Mouse (Mus musculus) ES-E14 (cell line): ENCODE measurements around the gene Slc25a5.

ENCODE experiments used
- CHD2 ChIP-seq: IDR thresholded peaks from 2 replicates; pipeline ENCODE4 v1.6.1; 2014; ENCODE audit warnings: mild to moderate bottlenecking, low read depth, low read length, inconsistent platforms
- HCFC1 ChIP-seq: IDR thresholded peaks from 2 replicates; pipeline ENCODE4 v1.6.1; 2012; ENCODE audit warnings: low read length, inconsistent platforms, borderline replicate concordance; ENCODE audit not compliant: insufficient read depth

- TF ChIP-seq HCFC1 (no peak), CHD2 (no peak)
Measured at GRCm38 (mm10) chrX:36758566-36758965, 36.9 kb upstream of the Slc25a5 start.
